Mouse (Mus musculus): ENCODE measurements around the gene Pgghg.
"Not testable (repeated sequence)": the region's sequence is repeated elsewhere in the genome, so short reads cannot be mapped to it uniquely, and the experiment has no call there.

The Pgghg gene

DNA sequence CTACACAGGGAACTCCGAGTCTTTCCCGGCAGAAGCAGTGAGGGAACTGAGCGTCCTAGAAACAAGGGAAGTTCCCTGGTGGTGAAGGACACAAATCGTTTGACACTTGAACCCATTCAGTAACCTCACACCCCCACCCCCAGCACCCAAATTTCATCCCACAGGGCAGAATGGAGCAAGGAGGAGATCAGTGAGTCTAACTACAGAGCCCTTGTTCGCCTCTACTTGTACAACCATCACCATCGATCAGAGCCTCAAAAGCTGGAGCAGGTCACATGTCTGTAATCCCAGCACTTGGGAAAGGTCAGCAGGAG is 15.3 kb downstream of the Pgghg start:
- no peak for DNase-seq

DNA sequence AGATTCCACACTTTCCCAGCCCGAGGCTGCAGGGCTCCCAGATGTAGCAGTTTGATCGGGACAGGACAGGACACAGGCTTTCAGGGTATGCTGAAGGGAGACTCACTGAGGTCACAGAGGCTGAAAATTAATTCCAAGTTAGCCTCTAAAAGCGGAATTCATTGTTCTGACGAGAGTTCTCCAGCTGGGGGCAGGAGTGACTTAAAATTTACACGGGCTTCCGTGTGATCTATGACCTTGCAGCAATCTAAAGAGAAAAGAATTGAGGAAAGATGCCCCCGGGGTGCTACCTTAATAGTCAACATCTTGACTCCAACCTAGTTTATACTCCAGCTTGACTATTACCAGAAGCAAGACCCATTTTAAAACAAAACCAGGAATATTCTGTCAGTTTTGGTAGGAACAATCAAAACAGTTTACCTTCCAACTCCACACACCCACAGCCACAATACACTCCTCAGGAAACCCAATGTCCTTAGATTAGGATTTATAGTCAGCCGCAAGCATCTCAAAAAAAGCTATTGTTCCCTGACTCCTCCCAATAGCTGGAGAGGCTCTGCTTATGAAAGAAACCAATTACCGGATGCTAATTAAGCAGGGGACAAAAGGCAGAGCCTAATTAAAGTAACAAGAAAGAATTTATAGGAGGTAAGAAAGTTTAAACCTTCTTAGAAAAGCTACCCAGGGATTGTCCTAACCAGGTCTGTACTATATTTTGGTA is 18.1 kb downstream of the Pgghg start:
- peak; percentile 6 for DNase-seq

DNA sequence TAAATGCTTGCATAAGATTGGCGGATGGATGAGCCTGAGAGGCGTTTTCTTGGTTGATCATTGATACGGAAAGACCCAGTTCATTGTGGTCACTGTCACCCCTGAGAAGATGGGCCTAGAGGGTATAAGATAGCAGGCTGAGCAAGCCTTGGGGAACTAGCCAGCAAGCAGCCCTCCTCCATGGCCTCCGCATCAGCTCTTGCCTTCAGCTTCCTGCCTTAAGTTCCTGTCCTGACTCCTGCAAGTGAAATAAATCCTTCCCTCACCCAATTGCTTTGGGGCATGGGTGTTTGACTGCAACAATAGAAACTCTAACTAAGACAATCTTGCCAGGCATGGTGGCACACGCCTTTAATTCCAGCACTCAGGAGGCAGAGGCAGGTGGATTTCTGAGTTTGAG is 18.8 kb downstream of the Pgghg start:
- DNase-seq, result no peak

DNA sequence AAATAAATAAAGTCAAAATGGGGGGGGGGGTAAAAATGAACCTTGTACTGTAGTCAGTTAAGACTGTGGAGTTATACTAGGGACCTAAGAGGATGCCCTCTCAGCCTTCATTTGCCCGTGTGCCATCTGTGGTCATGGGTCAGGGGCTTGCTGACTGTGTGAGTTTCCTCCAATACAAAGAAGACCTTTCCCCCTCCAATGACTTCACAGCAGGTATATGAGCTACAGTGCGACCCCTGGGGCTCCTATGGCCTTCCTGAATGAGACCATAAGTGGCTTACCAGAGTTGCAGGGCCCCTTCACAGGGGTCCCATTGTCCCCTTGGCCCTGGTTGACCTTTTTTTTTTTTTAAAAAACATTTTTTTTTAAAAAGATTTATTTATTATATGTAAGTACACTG is 20.2 kb downstream of the Pgghg start:
- no peak for DNase-seq

DNA sequence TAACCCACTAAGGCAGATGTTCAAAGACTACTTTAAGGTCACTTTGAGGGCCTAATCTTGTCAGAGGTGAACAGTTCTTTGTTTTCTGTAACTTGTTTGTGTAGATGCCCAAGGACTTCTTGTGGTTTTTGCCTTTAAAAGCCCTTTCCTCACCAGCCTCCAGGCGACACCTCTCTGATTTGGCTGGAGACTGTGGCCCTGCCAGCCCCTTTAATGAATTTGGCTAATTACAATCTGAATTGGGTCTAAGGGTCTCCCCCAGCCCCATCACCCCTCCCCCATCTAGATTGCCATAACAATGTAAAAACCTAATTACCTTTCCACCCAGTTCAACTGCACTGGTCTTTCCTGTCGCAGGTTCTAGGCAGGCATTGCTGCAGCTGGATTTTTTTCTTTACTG is 21.5 kb downstream of the Pgghg start:
- no peak for DNase-seq

DNA sequence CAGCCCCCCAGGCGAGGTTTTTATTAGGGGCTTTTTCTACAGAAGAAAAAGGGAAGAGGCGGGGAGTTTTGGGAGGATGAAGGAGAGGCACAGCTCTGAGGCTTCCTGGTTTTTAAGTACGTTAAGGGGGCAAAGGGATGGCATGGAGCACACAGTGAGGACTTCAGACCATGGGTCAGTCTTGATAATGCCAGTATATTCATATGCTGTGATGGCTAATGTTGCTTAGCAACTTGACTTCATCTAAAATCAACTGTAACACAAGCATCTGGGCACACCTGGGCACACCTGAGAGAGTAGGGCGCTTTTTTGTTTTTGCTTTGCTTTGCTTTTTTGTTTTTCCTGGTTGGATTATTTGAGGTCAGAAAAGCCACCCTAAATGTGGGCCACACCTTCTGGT is 25.7 kb downstream of the Pgghg start, which contains the start of gene Ifitm1:
Ifitm1 (plus strand) TSS at position 301 of the 400 bp plus-strand sequence.
- DNase-seq, result no peak

DNA sequence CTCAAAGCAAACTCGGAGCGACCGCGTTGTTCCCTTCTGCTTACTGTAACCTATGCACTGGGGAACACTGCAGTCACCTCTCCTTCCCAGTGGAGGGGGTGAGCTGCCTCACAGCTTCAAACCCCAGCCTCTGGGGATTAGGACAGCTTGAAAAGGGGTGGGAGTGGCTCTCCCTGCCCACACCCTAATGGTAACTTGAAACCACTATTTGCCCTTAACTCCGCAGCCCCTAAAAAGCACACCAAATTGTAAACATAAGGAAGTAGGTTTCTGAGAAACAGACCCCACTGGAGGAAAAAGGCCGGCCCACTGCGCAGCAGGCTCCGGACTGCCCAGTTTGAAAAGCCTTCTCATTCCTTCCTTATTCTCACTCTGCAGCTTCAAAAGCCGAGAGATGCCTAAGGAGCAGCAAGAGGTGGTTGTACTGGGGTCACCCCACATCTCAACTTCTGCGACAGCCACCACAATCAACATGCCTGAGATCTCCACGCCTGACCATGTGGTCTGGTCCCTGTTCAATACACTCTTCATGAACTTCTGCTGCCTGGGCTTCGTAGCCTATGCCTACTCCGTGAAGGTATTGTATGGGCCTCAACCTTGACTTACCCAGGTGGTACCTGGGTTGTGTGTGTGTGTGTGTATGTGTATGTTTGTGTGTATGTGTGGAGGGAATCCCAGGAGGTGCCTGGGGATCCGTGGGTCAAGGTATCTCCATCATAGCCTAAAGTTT is 26.8 kb downstream of the Pgghg start:
- DNase-seq, result no peak

DNA sequence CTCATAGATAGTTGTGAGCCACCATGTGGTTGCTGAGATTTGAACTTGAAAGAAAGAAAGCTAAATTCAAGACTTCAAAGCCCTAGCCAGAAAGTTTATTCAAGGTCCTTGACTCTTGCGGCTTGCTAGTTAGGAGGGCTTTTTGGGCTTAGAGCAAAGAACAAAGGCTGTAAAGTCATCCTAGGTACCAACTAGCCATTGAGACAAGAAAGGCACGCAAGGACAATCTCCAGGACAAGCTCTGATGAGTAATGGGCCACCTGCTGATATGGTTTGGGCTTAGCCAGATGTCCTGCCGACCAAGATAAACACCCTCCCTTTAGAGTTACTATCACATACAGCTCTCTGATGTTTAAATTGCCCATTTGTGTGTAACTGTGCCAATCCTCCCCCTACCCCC is 27.5 kb downstream of the Pgghg start:
- not testable (repeated sequence) for DNase-seq

DNA sequence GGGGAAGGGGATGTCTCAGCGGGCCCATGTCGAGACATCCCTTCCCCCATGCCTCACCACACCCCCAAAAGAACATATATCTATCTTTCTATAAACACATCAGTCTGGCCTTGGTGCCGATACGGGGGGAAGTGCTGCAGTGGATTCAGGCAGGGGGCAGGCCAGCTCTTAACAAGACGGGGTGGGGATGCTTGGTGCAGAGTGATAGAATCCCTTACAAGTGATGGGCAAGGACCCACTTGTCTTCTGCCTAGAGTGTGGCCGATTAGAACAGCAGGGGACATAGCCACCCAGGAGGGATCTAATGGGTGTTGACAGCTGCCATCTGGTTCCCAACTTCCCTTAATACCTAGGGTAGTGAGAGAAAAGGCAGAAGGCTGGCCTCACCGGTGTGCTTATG is 29.7 kb downstream of the Pgghg start:
- DNase-seq, result no peak

DNA sequence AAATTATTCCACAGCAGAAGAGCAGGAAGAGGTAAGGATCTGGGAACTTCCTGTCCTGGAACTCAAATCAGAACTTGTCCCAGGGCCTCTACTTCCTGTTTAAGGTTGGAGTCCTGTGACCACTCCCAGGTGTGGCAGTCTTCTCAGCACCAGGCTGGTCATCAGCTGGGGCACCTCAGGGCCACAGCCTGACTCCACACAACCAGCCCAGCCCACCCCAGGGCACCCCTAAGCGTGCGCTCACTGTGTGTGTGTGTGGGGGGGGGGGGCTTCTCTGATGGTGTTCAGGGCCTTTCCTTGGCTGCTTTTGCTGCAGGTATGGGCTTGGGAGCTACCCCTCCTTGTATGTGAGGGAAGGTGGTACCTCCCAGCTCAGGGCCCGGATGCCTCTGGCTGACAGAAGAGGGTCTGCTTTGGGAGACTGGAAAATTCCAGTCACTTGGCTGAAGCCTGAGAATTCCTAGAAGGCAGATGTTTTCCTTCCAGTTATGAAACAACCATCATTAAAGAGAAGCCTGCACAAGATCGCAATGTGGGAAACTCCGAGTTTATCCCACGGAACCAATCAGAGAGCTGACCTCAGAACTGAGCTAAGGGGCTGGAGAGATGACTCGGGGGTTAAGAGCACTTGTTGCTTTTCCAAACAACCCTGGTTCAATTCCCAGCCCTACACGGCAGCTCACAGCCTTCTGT is 30.4 kb downstream of the Pgghg start:
- DNase-seq, result no peak

DNA sequence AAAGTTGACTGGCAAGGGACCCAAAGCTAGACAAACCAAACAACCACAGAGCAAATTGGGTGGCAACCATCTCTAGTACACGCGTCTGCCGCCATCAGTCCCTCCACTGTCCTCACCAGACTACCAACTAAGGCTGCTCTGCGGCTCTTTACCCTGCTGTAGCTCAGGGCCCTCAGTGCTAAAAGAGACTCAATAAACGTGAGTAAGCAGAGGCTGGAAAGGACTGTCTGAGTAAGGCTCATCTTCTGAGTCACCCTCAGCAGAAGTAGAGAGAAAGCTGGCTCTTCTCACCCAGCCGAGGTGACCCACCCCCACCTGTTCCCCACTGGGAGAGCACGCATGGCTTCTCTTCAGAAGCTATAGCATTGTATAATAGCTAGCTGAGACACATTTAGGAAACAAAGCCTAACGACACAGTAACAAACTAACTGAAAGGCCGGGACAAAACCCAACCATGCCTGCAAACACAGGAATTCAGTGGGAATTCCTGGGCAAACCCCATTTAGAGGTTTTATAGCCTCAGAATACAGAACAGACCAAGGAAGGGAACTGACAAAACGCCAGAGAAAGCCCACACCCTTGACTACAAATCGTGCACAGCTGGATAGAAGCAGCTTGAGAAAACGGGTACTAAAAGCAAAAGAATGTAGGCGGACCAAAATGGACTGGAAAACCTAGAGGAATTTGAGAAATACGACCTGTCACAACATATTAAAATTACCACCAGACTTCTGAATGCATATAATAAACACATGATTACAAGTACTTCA is 32.4 kb downstream of the Pgghg start:
- no peak for DNase-seq

DNA sequence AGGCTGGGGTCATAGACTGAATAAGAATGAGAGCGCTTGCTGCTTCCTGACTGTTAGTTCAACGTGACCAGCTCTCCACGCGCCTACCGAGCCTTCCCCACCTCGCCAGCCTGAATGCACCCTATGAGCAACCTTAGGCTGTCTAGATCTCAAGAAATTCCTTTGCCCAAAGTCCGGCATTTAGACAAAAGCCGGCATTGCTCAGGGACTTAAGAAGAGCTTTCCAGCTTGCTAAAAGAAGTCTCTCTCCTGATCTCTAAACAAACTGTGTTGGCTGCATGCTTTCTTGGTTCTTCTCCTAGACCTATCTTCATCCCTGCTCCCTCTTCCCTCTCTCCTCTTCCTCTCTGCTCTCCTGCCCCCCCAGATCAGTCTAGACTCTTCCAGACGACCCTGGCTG is 33.7 kb downstream of the Pgghg start:
- no peak for DNase-seq

DNA sequence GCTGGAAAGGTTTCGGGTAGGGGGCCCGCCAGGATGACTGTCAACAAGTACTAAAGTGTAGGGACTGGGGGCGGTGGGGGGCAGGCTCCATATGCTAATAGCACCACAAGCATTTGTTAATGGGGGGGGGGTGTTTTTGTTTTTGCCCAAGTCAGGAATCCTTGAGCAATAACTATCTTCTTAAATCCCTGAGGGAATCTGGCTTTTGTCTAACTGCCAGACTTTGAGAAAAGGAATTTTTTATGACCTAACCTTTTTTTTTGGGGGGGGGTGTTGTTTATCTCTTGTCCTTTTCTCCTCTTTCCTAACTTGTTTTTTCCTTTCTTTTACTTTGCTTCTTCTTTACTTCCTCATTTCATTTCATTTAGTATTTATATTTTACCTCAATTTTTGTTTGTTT is 34.3 kb downstream of the Pgghg start:
- no peak for DNase-seq

DNA sequence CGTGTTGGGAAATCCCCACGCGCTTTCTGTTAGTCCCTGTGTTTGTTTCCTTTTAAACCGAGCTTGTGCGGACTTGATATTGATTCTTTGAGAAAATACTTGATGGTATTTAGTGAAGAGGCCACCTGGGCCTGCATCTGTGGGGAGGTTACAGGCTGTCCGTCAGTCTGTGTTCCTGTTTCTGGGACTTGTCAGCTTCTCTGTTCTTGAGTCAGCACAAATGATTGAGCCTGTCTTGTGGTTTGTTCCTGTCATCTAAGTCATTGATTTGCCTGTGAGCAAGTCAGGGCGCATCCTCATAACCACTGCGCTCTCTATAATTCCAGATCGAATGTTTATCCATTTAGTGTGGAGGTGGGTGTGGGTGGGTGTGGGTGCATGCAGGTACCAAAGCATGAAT is 35.5 kb downstream of the Pgghg start:
- not testable (repeated sequence) for DNase-seq

DNA sequence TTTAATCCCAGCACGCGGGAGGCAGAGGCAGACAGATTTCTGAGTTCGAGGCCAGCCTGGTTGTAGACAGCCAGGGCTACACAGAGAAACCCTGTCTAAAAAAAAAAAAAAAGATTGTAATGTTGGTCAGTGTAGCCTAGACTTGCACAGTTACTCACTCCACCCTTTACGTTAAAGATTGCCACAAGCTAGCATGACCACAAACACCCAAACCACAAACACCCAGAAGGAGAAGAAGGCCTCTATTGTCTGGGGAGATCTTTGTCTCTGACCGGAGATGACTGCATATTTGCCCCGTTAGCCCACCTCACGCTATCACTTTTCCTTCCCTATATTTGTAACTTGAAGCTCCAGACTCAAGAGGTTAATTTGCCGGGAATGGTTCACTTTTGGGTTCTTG is 40.5 kb downstream of the Pgghg start:
- no peak for DNase-seq

DNA sequence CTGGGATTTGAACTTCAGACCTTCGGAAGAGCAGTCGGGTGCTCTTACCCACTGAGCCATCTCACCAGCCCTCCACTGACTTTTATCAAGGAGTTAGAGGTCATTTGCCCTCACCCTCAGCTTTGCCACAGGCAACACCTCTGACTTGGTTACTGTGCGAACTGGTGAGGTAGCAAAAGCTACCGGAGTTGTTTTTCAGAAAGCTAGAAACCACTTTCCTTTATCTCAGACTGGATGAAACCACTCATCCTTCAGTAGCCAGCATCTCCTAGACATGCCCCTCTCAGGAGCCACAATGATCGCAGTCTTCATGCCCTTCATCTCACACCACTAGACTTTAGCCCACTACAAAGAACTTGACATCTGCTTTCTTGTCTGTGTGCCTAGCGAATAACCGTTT is 41.8 kb downstream of the Pgghg start:
- no peak for DNase-seq

DNA sequence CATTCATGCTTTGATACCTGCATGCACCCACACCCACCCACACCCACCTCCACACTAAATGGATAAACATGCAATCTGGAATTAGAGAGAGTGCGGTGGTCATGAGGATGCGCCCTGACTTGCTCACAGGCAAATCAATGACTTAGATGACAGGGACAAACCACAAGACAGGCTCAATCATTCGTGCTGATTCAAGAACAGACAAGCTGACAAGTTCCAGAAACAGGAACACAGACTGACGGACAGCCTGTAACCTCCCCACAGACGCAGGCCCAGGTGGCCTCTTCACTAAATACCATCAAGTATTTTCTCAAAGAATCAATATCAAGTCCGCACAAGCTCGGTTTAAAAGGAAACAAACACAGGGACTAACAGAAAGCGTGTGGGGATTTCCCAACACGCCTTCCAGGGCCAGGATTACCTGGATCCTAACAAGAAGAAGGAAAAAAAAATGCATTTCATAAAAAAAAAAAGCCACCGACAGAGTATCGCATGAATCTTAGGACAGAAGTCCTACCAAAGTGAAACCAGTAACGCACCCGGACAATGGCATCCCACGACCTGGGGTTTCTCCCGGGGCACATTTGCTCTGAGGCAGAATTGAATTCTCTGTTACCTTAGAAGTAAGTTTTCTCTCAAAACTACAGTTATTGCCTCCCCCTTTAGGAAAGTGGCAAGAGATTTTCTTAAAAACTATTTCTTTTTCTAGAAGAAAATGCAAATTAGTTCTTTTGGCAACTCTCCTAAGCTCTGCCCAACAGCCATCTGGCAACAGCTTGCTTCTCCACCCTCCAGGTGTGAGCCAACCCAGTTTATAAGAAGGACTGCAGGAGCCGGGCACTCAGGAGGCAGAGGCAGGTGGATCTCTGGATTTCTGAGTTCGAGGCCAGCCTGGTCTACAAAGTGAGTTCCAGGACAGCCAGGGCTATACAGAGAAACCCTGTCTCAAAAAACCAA is 46.3 kb downstream of the Pgghg start:
- no peak for DNase-seq

DNA sequence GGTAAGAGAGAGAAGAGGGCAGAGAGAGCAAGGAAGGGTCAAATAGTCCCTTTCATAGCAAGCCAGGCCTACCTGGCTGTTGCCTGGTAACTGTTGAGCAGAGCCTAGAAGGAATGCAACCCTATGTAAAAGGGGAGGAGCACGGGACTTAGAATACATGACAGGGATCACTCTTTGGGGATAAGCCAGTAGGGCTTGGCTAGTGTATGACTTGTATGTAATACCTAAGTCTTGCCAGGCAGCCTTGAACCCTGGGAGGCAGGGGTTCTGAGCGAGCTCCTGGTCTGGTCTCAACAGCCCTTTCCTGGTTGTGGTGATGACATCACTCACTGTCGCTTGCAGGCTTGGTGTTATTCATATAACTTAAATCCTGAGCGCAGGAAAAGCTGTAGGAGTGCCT is 47.8 kb downstream of the Pgghg start:
- DNase-seq, result no peak

DNA sequence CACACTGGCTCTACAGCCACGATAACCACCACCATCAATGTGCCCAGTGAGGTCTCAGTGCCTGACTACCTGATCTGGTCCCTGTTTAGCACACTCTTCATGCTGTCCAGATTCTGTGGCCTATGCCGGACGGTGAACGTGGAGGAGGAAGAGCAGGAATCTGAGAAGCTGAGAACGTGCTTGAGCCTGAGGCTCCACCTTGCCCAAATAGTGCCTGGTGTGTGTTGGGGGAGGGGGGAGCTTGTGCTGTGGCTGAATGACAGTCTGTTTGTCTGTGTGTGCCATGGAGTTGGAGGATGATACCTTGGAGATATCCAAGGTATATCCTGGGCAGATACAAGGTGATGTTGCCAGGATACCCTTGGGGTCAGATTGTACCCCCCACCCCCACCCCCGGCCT is 49.0 kb downstream of the Pgghg start:
- no peak for DNase-seq

DNA sequence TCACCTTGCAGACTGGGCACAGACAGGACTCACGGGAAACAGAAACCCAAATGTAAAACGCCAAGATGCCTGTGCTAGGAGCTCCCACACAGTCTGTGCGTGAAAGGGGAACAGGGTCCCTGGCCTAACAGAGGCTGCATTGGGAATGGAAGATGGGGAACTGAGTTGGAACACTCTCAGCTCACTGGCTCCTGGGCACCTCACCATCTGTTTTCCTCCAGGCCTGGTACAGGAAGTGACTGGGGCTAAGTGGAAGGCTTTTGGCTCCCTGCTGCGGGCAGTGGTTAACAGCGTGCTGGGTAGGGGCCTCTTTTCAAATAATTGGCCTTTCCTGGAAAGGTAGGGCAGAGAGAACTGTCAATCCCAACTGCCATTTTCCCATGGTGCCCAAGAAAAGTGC is 49.4 kb downstream of the Pgghg start:
- DNase-seq, result no peak

DNA sequence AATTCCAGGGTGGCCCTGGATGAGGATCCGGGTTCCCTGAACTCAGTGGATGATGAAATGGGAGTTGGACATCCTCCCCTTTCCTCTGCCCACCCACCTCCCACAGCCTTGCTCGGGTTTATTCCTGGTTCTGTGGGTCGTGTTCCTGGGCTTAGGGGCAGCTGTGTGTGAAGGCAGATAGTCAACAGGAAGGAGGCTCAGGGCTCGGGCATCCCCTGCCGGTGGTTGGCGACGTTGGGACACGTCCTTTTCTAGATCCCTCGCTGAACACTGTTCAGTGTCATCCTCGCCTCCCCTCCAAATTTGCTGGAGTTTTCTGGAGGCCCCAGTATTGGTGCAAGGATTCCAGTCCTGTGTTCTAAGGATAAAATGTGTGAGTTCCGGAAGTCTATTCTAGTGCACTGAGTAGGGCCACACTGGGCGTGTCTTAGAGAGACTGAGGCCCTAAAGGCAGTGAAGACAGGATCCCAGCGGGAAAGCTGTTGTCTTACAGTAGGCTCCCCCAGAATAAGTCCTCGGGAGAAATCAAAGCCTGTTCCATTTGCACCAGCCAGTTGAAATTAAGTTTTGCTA is 50.0 kb downstream of the Pgghg start:
- DNase-seq, result no peak

Measured in cerebellum, adult 11 months (tissue).